Mouse (Mus musculus) MEL (cell line): ENCODE measurements around the gene Mob2. TPM values are rescaled to one million over a fixed set of nuclear protein-coding genes. Genes with fewer than 3 reads are reported as not detected.

Experiments
- DNase-seq: peaks from one replicate; pipeline ENCODE4 v3.0.0; 2011; ENCODE audit warnings: low read depth, low spot score
- H3K27ac ChIP-seq: 2 replicates; pipeline ENCODE4 v1.5.1; 2012; ENCODE audit warnings: low read depth, mild to moderate bottlenecking, control low read depth, low read length, moderate library complexity; ENCODE audit not compliant: control insufficient read depth
- H3K27me3 ChIP-seq, 2 experiments: fragments of 150-350 bp in 1 of 2; sonication (generic) in 1 of 2; 2 replicates each; pipeline ENCODE4 v1.6.1; 2012; ENCODE audit warnings: low read length in 2 of 2, mild to moderate bottlenecking in 2 of 2, improper control_type of control experiment in 1 of 2, moderate library complexity in 1 of 2; ENCODE audit not compliant: insufficient read depth in 2 of 2, control insufficient read depth in 1 of 2
- H3K36me3 ChIP-seq, 2 experiments: 2 replicates each; pipeline ENCODE4 v1.6.1; 2012 to 2014; ENCODE audit warnings: low read length in 2 of 2, improper control_type of control experiment in 1 of 2, inconsistent platforms in 1 of 2, mild to moderate bottlenecking in 1 of 2; ENCODE audit not compliant: insufficient read depth in 2 of 2, control insufficient read depth in 1 of 2
- H3K4me1 ChIP-seq, 2 experiments: fragments of 150-350 bp in 1 of 2; sonication (generic) in 1 of 2; 2 replicates each; pipeline ENCODE4 v1.6.1; 2012; ENCODE audit warnings: low read length in 2 of 2, improper control_type of control experiment in 1 of 2, mild to moderate bottlenecking in 1 of 2; ENCODE audit not compliant: insufficient read depth in 2 of 2, control insufficient read depth in 1 of 2
- H3K4me3 ChIP-seq, 2 experiments: fragments of 150-350 bp in 1 of 2; sonication (generic) in 1 of 2; 2 replicates each; pipeline ENCODE4 v1.5.1; 2012; ENCODE audit warnings: low read depth in 2 of 2, low read length in 2 of 2, mild to moderate bottlenecking in 2 of 2, moderate library complexity in 2 of 2, control low read depth in 1 of 2, improper control_type of control experiment in 1 of 2; ENCODE audit not compliant: control insufficient read depth in 1 of 2, insufficient read depth in 1 of 2
- H3K79me2 ChIP-seq: 2 replicates; pipeline ENCODE4 v1.6.1; 2012; ENCODE audit warnings: mild to moderate bottlenecking, low read length, moderate library complexity; ENCODE audit not compliant: control insufficient read depth, poor library complexity, insufficient read depth
- H3K9ac ChIP-seq: 2 replicates; pipeline ENCODE4 v1.6.1; 2012; ENCODE audit warnings: low read depth, mild to moderate bottlenecking, control low read depth, low read length, moderate library complexity; ENCODE audit not compliant: control insufficient read depth, poor library complexity, severe bottlenecking
- H3K9me3 ChIP-seq: fragments of 150-350 bp; sonication (generic); replicated peaks from 2 replicates; pipeline ENCODE4 v1.6.1; 2012; ENCODE audit warnings: mild to moderate bottlenecking, low read length, improper control_type of control experiment, moderate library complexity; ENCODE audit not compliant: insufficient read depth
- CHD1 ChIP-seq: IDR thresholded peaks from 2 replicates; pipeline ENCODE4 v1.6.1; 2012; ENCODE audit warnings: low read depth, mild to moderate bottlenecking, inconsistent platforms, low read length, improper control_type of control experiment
- CHD2 ChIP-seq: IDR thresholded peaks from 2 replicates; pipeline ENCODE4 v1.6.1; 2011; ENCODE audit warnings: low read length, improper control_type of control experiment
- CTCF ChIP-seq, 3 experiments: IDR thresholded peaks in 2 of 3; conservative IDR thresholded peaks in 1 of 3; 2 replicates each; pipeline ENCODE4 v1.5.1; 2011 to 2012; ENCODE audit warnings: low read length in 3 of 3, low read depth in 2 of 3, mild to moderate bottlenecking in 2 of 3, improper control_type of control experiment in 1 of 3, inconsistent platforms in 1 of 3, mixed read lengths in 1 of 3, moderate library complexity in 1 of 3; ENCODE audit not compliant: control insufficient read depth in 1 of 3, insufficient read depth in 1 of 3, poor library complexity in 1 of 3, severe bottlenecking in 1 of 3
- E2F4 ChIP-seq: IDR thresholded peaks from 2 replicates; pipeline ENCODE4 v1.6.1; 2011; ENCODE audit warnings: low read depth, low read length, improper control_type of control experiment, borderline replicate concordance
- ELF1 ChIP-seq: IDR thresholded peaks from 2 replicates; pipeline ENCODE4 v1.6.1; 2014; ENCODE audit warnings: low read depth, mild to moderate bottlenecking, inconsistent platforms, low read length, improper control_type of control experiment, moderate library complexity
- GABPA ChIP-seq: IDR thresholded peaks from 2 replicates; pipeline ENCODE4 v1.6.1; 2012; ENCODE audit warnings: low read depth, mild to moderate bottlenecking, inconsistent platforms, low read length, improper control_type of control experiment, moderate library complexity
- MEF2A ChIP-seq: IDR thresholded peaks from 2 replicates; pipeline ENCODE4 v1.6.1; 2014; ENCODE audit warnings: low read depth, mild to moderate bottlenecking, inconsistent platforms, low read length, improper control_type of control experiment; ENCODE audit not compliant: poor library complexity, insufficient replicate concordance, severe bottlenecking; ENCODE audit errors: extremely low read depth
- MXI1 ChIP-seq: IDR thresholded peaks from 2 replicates; pipeline ENCODE4 v1.6.1; 2011; ENCODE audit warnings: mild to moderate bottlenecking, low read depth, low read length, improper control_type of control experiment
- MYB ChIP-seq: IDR thresholded peaks from 2 replicates; pipeline ENCODE4 v1.6.1; 2011; ENCODE audit warnings: mild to moderate bottlenecking, low read depth, low read length, improper control_type of control experiment
- NELFE ChIP-seq: IDR thresholded peaks from 2 replicates; pipeline ENCODE4 v1.6.1; 2011; ENCODE audit warnings: low read depth, low read length, improper control_type of control experiment
- NRF1 ChIP-seq: IDR thresholded peaks from 2 replicates; pipeline ENCODE4 v1.6.1; 2014; ENCODE audit warnings: low read depth, mild to moderate bottlenecking, inconsistent platforms, low read length, improper control_type of control experiment, moderate library complexity; ENCODE audit not compliant: poor library complexity, insufficient read depth, severe bottlenecking
- POLR2AphosphoS5 ChIP-seq: IDR thresholded peaks from 2 replicates; pipeline ENCODE4 v1.6.1; 2012; ENCODE audit warnings: low read depth, borderline replicate concordance, mild to moderate bottlenecking, inconsistent platforms, low read length, moderate library complexity, mixed read lengths
- SIN3A ChIP-seq: IDR thresholded peaks from 2 replicates; pipeline ENCODE4 v1.6.1; 2012; ENCODE audit warnings: low read length, improper control_type of control experiment, inconsistent platforms
- SMC3 ChIP-seq: IDR thresholded peaks from 2 replicates; pipeline ENCODE4 v1.6.1; 2011; ENCODE audit warnings: low read depth, low read length, improper control_type of control experiment
- TAL1 ChIP-seq: IDR thresholded peaks from 2 replicates; pipeline ENCODE4 v1.6.1; 2012; ENCODE audit warnings: mild to moderate bottlenecking, inconsistent platforms, low read length, moderate library complexity, mixed read lengths
- TCF12 ChIP-seq: IDR thresholded peaks from 2 replicates; pipeline ENCODE4 v1.6.1; 2014; ENCODE audit warnings: low read depth, mild to moderate bottlenecking, inconsistent platforms, low read length, improper control_type of control experiment, moderate library complexity
- UBTF ChIP-seq: IDR thresholded peaks from 2 replicates; pipeline ENCODE4 v1.6.1; 2012; ENCODE audit warnings: low read depth, mild to moderate bottlenecking, inconsistent platforms, low read length, improper control_type of control experiment, moderate library complexity, borderline replicate concordance; ENCODE audit not compliant: insufficient read depth
- ZMIZ1 ChIP-seq: IDR thresholded peaks from 2 replicates; pipeline ENCODE4 v1.6.1; 2012; ENCODE audit warnings: low read depth, mild to moderate bottlenecking, inconsistent platforms, low read length, improper control_type of control experiment, moderate library complexity
- ZNF384 ChIP-seq: IDR thresholded peaks from 2 replicates; pipeline ENCODE4 v1.6.1; 2012; ENCODE audit warnings: low read depth, mild to moderate bottlenecking, inconsistent platforms, low read length, improper control_type of control experiment
- polyA plus RNA-seq, 2 experiments: library from polyadenylated mRNA; stranded (reverse) in 1 of 2; unstranded in 1 of 2; fragments of >175 nt in 1 of 2; fragments of >200 nt in 1 of 2; gene quantifications; 2 replicates each; pipeline versions ENCODE4 v1.2.1 to v1.2.4; 2012; ENCODE audit warnings: low replicate concordance in 2 of 2, low read depth in 1 of 2; ENCODE audit not compliant: insufficient read length in 2 of 2, insufficient read depth in 1 of 2, missing spikeins in 1 of 2
- total RNA-seq: library from RNA; depleted of rRNA; stranded (reverse); fragments of 300-350 nt; gene quantifications from 2 replicates; pipeline ENCODE4 v1.2.3, GENCODE M21; 2012

Mob2 gene
- total and polyA plus RNA-seq, 3 experiments = 33.6 to 45.2 TPM; not detected in 1

- no peaks in the 10 kb centered on the region for H3K79me2 ChIP-seq
- no peak for DNase-seq
- no peaks in the 10 kb centered on the region for H3K4me1 ChIP-seq
- no peaks in the 10 kb centered on the region for H3K27me3 ChIP-seq
- H3K4me3 ChIP-seq = no peak overlapping the region
- no peak for TF ChIP-seq NELFE
- TF ChIP-seq MXI1 = no peak
- no peak for TF ChIP-seq ELF1
- no peaks in the 10 kb centered on the region for H3K9me3 ChIP-seq
- no peak overlapping the region for H3K27ac ChIP-seq
- H3K36me3 ChIP-seq = no peaks in the 10 kb centered on the region
- H3K9ac ChIP-seq = no peak overlapping the region
Measured at GRCm38 (mm10) chr7:141966281-141966680, 94.6 kb downstream of the Mob2 start.

GRCm38 (mm10) chr7:141962521-141962920, 98.3 kb downstream of the Mob2 start:
- Histone ChIP-seq H3K79me2 (no peaks in the 10 kb centered on the region), H3K9ac (no peak overlapping the region), H3K36me3 (no peaks in the 10 kb centered on the region), H3K4me3 (no peak overlapping the region), H3K27me3 (no peaks in the 10 kb centered on the region), H3K9me3 (no peaks in the 10 kb centered on the region), H3K4me1 (no peaks in the 10 kb centered on the region), H3K27ac (no peak overlapping the region)
- DNase-seq = no peak
- no peak for TF ChIP-seq E2F4

GRCm38 (mm10) chr7:141961491-141961890, 99.4 kb downstream of the Mob2 start:
- TF ChIP-seq MXI1 (no peak), ZMIZ1 (no peak), POLR2AphosphoS5 (no peak), SMC3 (no peak), TCF12 (no peak)
- TF ChIP-seq, all 39 proteins: peak for 0
- H3K4me1 ChIP-seq = no peaks in the 10 kb centered on the region
- DNase-seq = no peak
- H3K79me2 ChIP-seq = no peaks in the 10 kb centered on the region
- H3K36me3 ChIP-seq = no peaks in the 10 kb centered on the region
- no peak overlapping the region for H3K27ac ChIP-seq
- no peak overlapping the region for H3K4me3 ChIP-seq
- no peaks in the 10 kb centered on the region for H3K27me3 ChIP-seq
- H3K9ac ChIP-seq = no peak overlapping the region
- no peaks in the 10 kb centered on the region for H3K9me3 ChIP-seq

- Histone ChIP-seq H3K27me3 (no peaks in the 10 kb centered on the region), H3K4me1 (no peaks in the 10 kb centered on the region), H3K79me2 (no peaks in the 10 kb centered on the region), H3K27ac (no peak overlapping the region), H3K36me3 (no peaks in the 10 kb centered on the region), H3K4me3 (no peak overlapping the region), H3K9ac (no peak overlapping the region), H3K9me3 (no peaks in the 10 kb centered on the region)
- no peak for DNase-seq
- no peak for TF ChIP-seq TAL1
- TF ChIP-seq ZNF384 = no peak
- no peak for TF ChIP-seq MYB
- no peak for TF ChIP-seq GABPA
- TF ChIP-seq SIN3A = no peak
- no peak for TF ChIP-seq TCF12
- TF ChIP-seq E2F4 = no peak
- no peak for TF ChIP-seq CHD1
- no peak for TF ChIP-seq CTCF (IDR thresholded peaks at IDR 0.05 in 2 of 3, conservative IDR thresholded peaks at IDR 0.05 in 1 of 3; ENCODE audit: control insufficient read depth in 1 of 3, insufficient read depth in 1 of 3, low read depth in 2 of 3, low read length in 3 of 3, poor library complexity in 1 of 3, severe bottlenecking in 1 of 3)
- no peak for TF ChIP-seq MEF2A
- TF ChIP-seq NRF1 = no peak
- TF ChIP-seq CHD2 = no peak
- TF ChIP-seq UBTF = no peak
Measured at GRCm38 (mm10) chr7:141960926-141961325, 99.9 kb downstream of the Mob2 start.
